Mouse (Mus musculus) E14TG2a.4 (cell line): ENCODE results near the gene Foxp1.

Experiments
- H3K27me3 ChIP-seq: 2 replicates; pipeline ENCODE4 v1.6.1; 2014; ENCODE audit warnings: low read length, control low read depth; ENCODE audit not compliant: insufficient read depth
- H3K36me3 ChIP-seq: 2 replicates; pipeline ENCODE4 v1.6.1; 2014; ENCODE audit warnings: low read length, control low read depth; ENCODE audit not compliant: insufficient read depth
- H3K4me1 ChIP-seq: replicated peaks from 2 replicates; pipeline ENCODE4 v1.6.1; 2014; ENCODE audit warnings: low read depth, low read length, control low read depth
- H3K4me3 ChIP-seq: replicated peaks from 2 replicates; pipeline ENCODE4 v1.5.1; 2014; ENCODE audit warnings: mild to moderate bottlenecking, low read length
- H3K9me3 ChIP-seq: 2 replicates; pipeline ENCODE4 v1.6.1; 2014; ENCODE audit warnings: low read length, control low read depth
- CTCF ChIP-seq: conservative IDR thresholded peaks from 2 replicates; pipeline ENCODE4 v1.5.1; 2014; ENCODE audit warnings: low read length
- NANOG ChIP-seq: IDR thresholded peaks from 2 replicates; pipeline ENCODE4 v1.6.1; 2014; ENCODE audit warnings: borderline replicate concordance, low read length, mixed read lengths
- POU5F1 ChIP-seq: IDR thresholded peaks from 2 replicates; pipeline ENCODE4 v1.6.1; 2014; ENCODE audit warnings: low read length, borderline replicate concordance

Foxp1 gene

GRCm38 (mm10) chr6:99333127-99333526 lies 189.4 kb downstream of the Foxp1 start:
- Histone ChIP-seq H3K27me3 (0 out of 2 replicates have a peak, but pooled peaks cover 3% of the 10 kb centered on the region), H3K9me3 (no peaks in the 10 kb centered on the region), H3K4me1 (no peaks in the 10 kb centered on the region), H3K36me3 (no peaks in the 10 kb centered on the region), H3K4me3 (no peak overlapping the region)
- TF ChIP-seq CTCF (no peak), POU5F1 (no peak), NANOG (no peak)

GRCm38 (mm10) chr6:99330169-99330568 lies 192.4 kb downstream of the Foxp1 start:
- H3K36me3 ChIP-seq: no peaks in the 10 kb centered on the region
- no peaks in the 10 kb centered on the region for H3K9me3 ChIP-seq
- H3K27me3 ChIP-seq: no peaks in the 10 kb centered on the region
- TF ChIP-seq CTCF (no peak), POU5F1 (no peak), NANOG (no peak)
- no peaks in the 10 kb centered on the region for H3K4me1 ChIP-seq
- no peak overlapping the region for H3K4me3 ChIP-seq

GRCm38 (mm10) chr6:99328634-99329033 lies 193.9 kb downstream of the Foxp1 start:
- H3K27me3 ChIP-seq: no peaks in the 10 kb centered on the region
- H3K36me3 ChIP-seq: no peaks in the 10 kb centered on the region

GRCm38 (mm10) chr6:99328146-99328545 lies 194.4 kb downstream of the Foxp1 start:
- Histone ChIP-seq H3K4me1 (no peaks in the 10 kb centered on the region), H3K9me3 (no peaks in the 10 kb centered on the region), H3K27me3 (no peaks in the 10 kb centered on the region), H3K4me3 (no peak overlapping the region), H3K36me3 (no peaks in the 10 kb centered on the region)
- TF ChIP-seq CTCF: no peak
- no peak for TF ChIP-seq NANOG
- TF ChIP-seq POU5F1: no peak

More at GRCm38 (mm10) chr6:99328634-99329033, 193.9 kb downstream of the Foxp1 start:
- H3K4me1 ChIP-seq: no peaks in the 10 kb centered on the region
- no peak overlapping the region for H3K4me3 ChIP-seq
- H3K9me3 ChIP-seq: no peaks in the 10 kb centered on the region
- no peak for TF ChIP-seq NANOG
- TF ChIP-seq POU5F1: no peak
- TF ChIP-seq CTCF: no peak

GRCm38 (mm10) chr6:99327721-99328120 lies 194.8 kb downstream of the Foxp1 start:
- no peak overlapping the region for H3K4me3 ChIP-seq
- H3K9me3 ChIP-seq: no peaks in the 10 kb centered on the region
- H3K36me3 ChIP-seq: no peaks in the 10 kb centered on the region
- no peaks in the 10 kb centered on the region for H3K4me1 ChIP-seq
- TF ChIP-seq POU5F1 (no peak), CTCF (no peak), NANOG (no peak)
- H3K27me3 ChIP-seq: no peaks in the 10 kb centered on the region

GRCm38 (mm10) chr6:99325881-99326280 lies 196.6 kb downstream of the Foxp1 start:
- TF ChIP-seq CTCF (no peak), NANOG (no peak), POU5F1 (no peak)
- no peak overlapping the region for H3K4me3 ChIP-seq
- H3K4me1 ChIP-seq: no peaks in the 10 kb centered on the region
- no peaks in the 10 kb centered on the region for H3K27me3 ChIP-seq
- H3K36me3 ChIP-seq: no peaks in the 10 kb centered on the region
- H3K9me3 ChIP-seq: no peaks in the 10 kb centered on the region

GRCm38 (mm10) chr6:99325461-99325860 lies 197.1 kb downstream of the Foxp1 start:
- Histone ChIP-seq H3K4me1 (no peaks in the 10 kb centered on the region), H3K36me3 (no peaks in the 10 kb centered on the region), H3K27me3 (peaks cover under 1% of the 10 kb centered on the region; the same call in 1 of the 2 replicates), H3K9me3 (no peaks in the 10 kb centered on the region), H3K4me3 (no peak overlapping the region)
- TF ChIP-seq NANOG (no peak), POU5F1 (no peak), CTCF (no peak)

GRCm38 (mm10) chr6:99322132-99322904 lies 200.2 kb downstream of the Foxp1 start:
- Histone ChIP-seq H3K36me3 (no peaks in the 10 kb centered on the region), H3K4me1 (peaks cover 9% of the 10 kb centered on the region), H3K9me3 (no peaks in the 10 kb centered on the region), H3K4me3 (no peak overlapping the region), H3K27me3 (peaks cover 3% of the 10 kb centered on the region; the same call in 1 of the 2 replicates)
- TF ChIP-seq CTCF (no peak), NANOG (no peak), POU5F1 (no peak)

GRCm38 (mm10) chr6:99320444-99320843 lies 202.1 kb downstream of the Foxp1 start:
- Histone ChIP-seq H3K4me3 (no peak overlapping the region), H3K9me3 (no peaks in the 10 kb centered on the region), H3K27me3 (peaks cover 3% of the 10 kb centered on the region; the same call in 1 of the 2 replicates), H3K4me1 (peaks cover 9% of the 10 kb centered on the region), H3K36me3 (no peaks in the 10 kb centered on the region)
- no peak for TF ChIP-seq NANOG
